Mouse (Mus musculus) urinary bladder, adult 2 months (tissue): ENCODE results near the gene Trnt1. TPM values are rescaled to one million over a fixed set of nuclear protein-coding genes. Genes with fewer than 3 reads are reported as not detected.

ENCODE experiments used
- DNase-seq: peaks from one replicate; pipeline ENCODE4 v3.0.0; 2022; ENCODE audit warnings: low spot score
- polyA plus RNA-seq: library from polyadenylated mRNA; depleted of rRNA; stranded (reverse); fragments of >200 nt; gene quantifications from 2 replicates; pipeline ENCODE4 v1.2.3, GENCODE M21; 2012; rRNA removed

Trnt1 gene
- polyA plus RNA-seq, 1 experiment: 24.7 TPM

- no peak for DNase-seq
These were observed 1.1 kb downstream of the Trnt1 start for GRCm38 (mm10) chr6:106770046-106770445.

DNA sequence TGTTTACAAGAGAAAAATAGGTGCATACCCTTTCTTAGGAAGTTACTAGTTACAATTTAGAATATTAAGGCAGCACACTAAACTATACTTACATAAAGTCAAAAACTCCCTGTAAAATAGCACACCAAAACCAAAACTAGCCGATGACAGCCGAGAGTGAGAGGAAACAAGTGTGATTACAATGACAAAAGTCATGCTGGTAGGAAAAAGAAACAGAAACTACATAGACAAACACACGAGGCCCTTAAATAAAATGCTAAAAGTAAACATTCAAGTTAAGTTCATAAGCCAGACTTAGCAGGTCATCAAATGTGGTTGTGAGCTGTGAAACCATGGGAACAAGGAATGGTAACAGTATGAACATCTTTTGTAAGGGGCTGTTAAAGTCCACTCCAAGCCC lies 18.2 kb downstream of the Trnt1 start:
- no peak for DNase-seq

DNA sequence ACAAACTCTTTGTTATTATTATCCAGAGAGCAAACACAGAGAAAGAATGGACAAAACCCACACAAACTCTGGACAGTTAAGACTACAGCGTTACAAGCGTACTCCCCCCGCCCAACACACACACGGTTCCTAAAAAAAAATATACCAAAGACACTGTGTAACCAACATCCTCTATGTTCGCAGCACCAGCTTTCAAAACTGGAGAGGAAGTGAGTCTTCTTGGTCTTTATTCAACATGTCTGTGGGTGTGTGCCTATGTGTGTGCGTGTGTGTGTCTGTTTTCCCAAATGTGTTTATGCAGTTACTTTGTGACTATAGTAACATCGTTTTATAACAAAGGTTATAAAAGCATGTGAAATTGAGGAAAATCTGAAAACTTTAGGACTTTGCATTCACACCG lies 22.5 kb downstream of the Trnt1 start:
- DNase-seq: no peak

- no peak for DNase-seq
These were observed 23.6 kb downstream of the Trnt1 start for GRCm38 (mm10) chr6:106792486-106792885.

GRCm38 (mm10) chr6:106793088-106793487 lies 24.2 kb downstream of the Trnt1 start:
- no peak for DNase-seq

DNA sequence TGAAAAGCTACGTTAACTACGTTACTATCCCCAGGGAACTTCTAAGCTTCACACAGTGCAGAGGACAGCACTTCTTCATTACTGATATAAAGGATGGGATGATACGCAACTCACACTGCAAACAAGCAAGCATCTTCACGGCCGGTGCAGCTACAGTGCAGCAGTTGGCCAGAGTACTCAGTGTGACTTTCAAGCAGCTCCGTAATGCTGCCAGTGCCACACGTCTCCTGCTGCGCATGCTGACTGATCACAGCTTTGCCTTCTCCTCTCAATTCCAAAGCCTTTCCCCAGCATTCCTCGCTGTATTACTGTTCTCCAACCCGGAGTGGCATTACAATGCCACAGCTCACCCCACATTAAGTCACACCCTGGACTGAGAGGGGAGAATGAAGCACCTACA lies 24.7 kb downstream of the Trnt1 start:
- no peak for DNase-seq

GRCm38 (mm10) chr6:106794094-106794814 lies 25.3 kb downstream of the Trnt1 start:
- no peak for DNase-seq

- DNase-seq: peak; percentile 90
These were observed 30.7 kb downstream of the Trnt1 start, which contains the start of gene Crbn for GRCm38 (mm10) chr6:106799333-106800226. Gene Crbn (minus strand): TSS chr6:106800077.

DNA sequence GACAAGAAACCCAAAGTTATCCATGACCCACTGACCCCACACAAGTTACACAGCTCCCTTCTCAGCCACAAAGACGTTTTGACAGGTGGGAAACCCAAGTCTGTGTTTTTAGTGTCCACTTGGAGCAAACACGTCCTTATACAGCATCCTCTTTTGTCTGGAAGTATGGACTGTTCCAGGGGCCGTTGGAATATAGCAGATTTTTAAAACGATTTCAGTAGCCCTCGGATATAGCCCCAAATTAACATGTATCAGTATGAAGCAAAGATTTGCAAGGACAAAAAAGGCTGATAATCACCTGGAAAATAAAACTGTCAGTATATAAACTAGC lies 31.3 kb downstream of the Trnt1 start:
- no peak for DNase-seq

- DNase-seq: no peak
These were observed 36.0 kb downstream of the Trnt1 start for GRCm38 (mm10) chr6:106804904-106805303.

DNA sequence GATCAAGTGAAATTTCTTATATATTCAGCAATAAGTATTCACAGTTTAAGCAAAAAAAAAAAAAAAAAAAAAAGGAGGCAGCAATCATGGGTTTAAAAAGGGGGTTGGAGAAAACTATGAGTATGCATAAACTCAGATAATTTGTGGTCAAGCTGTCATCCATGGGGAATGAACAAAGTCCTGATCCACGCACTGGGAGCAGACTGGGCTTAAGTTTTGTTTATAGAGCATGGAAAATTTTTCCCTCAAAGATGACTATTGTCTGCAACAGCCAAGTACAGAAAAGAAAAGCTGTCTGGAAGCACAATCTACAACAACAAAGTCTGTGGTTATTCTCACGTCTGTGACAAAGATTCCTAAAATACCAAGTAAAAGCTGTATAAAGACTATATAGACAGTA lies 40.2 kb downstream of the Trnt1 start:
- DNase-seq: no peak

GRCm38 (mm10) chr6:106810686-106811085 lies 41.8 kb downstream of the Trnt1 start:
- DNase-seq: no peak

- no peak for DNase-seq
These were observed 50.3 kb downstream of the Trnt1 start for GRCm38 (mm10) chr6:106819246-106819645.

DNA sequence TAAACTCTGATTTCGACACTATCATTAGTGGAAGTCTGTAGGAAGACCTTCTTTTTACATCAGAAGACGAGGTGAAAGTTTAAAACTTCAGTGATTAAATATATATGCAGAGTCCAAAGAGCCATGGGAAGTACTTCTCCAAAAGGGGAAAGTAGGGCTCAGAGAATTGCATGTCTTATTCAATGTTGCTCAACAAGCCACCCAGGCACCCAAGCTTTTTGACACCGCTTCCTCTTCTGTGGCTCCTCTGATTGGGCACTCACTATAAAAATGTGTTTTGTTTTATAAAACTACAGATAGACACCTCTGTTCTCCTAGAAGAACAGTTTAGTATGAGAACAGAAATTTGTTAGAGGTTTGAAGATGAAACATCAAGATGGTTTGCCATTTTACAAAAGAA lies 51.0 kb downstream of the Trnt1 start:
- DNase-seq: no peak

DNA sequence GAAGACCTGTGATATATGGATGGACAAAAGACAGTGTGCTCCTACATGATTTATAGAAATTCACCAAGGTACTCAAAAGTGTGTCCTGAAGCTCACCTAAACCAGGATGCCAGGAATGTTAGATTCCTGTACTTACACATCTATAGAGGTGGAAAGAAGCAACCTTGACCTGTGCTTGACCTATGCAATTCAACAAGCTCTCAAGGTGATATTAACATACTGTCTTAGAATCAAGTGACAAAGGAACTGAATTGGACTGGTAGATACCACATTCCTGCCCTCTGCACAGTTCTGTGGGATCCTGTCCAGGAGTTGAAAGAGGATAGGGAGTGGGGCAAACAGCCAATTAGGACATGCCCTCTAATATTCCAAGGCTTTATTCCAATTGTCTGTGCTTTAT lies 51.6 kb downstream of the Trnt1 start:
- no peak for DNase-seq

GRCm38 (mm10) chr6:106822329-106822728 lies 53.4 kb downstream of the Trnt1 start:
- DNase-seq: no peak

Other genes with a start within 250 kb of the Trnt1 start
- 0.04 and 0.13 TPM in 2 replicates for gene Il5ra, start 20.1 kb upstream of the Trnt1 start, polyA plus RNA-seq
- gene Crbn, start 31.0 kb downstream of the Trnt1 start, polyA plus RNA-seq: 31.3 and 32.7 TPM in 2 replicates